Mouse (Mus musculus): ENCODE data around the gene Mobp.

DNA sequence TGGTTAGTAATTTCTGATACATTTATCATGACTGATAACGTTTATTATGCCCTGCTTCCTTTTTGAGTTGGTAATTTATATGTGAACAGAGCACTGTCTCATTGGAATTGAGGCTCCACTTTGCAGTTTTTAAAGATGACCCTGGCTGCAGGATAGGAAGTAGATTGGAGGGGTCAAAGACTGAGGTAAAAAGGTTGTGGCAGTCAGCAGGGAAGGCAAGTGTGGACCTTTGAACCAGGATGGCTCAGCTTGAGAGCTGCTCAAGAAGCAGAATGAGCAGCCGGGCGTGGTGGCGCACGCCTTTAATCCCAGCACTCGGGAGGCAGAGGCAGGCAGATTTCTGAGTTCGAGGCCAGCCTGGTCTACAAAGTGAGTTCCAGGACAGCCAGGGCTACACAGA lies 36.1 kb upstream of the Mobp start:
- TF ChIP-seq CTCF (IDR thresholded peaks at IDR 0.05; ENCODE audit: borderline replicate concordance, insufficient read depth, low read length) (no peak), POLR2A (IDR thresholded peaks at IDR 0.05; ENCODE audit: low read depth, low read length) (no peak)
